Mouse (Mus musculus) thymus, adult 2 months (tissue): ENCODE data around the gene Plekho2. TPM values are rescaled to one million over a fixed set of nuclear protein-coding genes. Genes with fewer than 3 reads are reported as not detected.

Source experiments
- DNase-seq: peaks from one replicate; pipeline ENCODE4 v3.0.0; 2021
- H3K27ac ChIP-seq: fragments of 200-500 bp; 2 replicates; pipeline ENCODE4 v1.5.1; 2012; ENCODE audit warnings: low read length, control low read depth; ENCODE audit not compliant: control insufficient read depth, insufficient read depth
- H3K27me3 ChIP-seq: fragments of 200-500 bp; 2 replicates; pipeline ENCODE4 v1.6.1; 2012; ENCODE audit warnings: mild to moderate bottlenecking, low read length, moderate library complexity, mixed read lengths; ENCODE audit not compliant: control insufficient read depth, insufficient read depth
- H3K36me3 ChIP-seq: fragments of 200-500 bp; 2 replicates; pipeline ENCODE4 v1.6.1; 2012; ENCODE audit warnings: mild to moderate bottlenecking, low read length, moderate library complexity; ENCODE audit not compliant: control insufficient read depth, insufficient read depth
- H3K4me1 ChIP-seq: fragments of 200-500 bp; replicated peaks from 2 replicates; pipeline ENCODE4 v1.6.1; 2012; ENCODE audit warnings: low read length; ENCODE audit not compliant: control insufficient read depth, insufficient read depth
- H3K4me3 ChIP-seq: fragments of 200-500 bp; 2 replicates; pipeline ENCODE4 v1.5.1; 2012; ENCODE audit warnings: mild to moderate bottlenecking, low read length, control low read depth, moderate library complexity; ENCODE audit not compliant: control insufficient read depth, insufficient read depth
- CTCF ChIP-seq: fragments of 200-500 bp; IDR thresholded peaks from 2 replicates; pipeline ENCODE4 v1.5.1; 2012; ENCODE audit warnings: mild to moderate bottlenecking, control low read depth, low read length, moderate library complexity, borderline replicate concordance; ENCODE audit not compliant: control insufficient read depth, poor library complexity, insufficient read depth; ENCODE audit errors: extremely low read depth
- POLR2A ChIP-seq: fragments of 200-500 bp; IDR thresholded peaks from 2 replicates; pipeline ENCODE4 v1.6.1; 2012; ENCODE audit warnings: mild to moderate bottlenecking, low read length, control low read depth, moderate library complexity; ENCODE audit not compliant: control insufficient read depth, poor library complexity, insufficient read depth; ENCODE audit errors: extremely low read depth
- WGBS: fragments of 180-500 bp; shearing (Covaris S2); methylation state at CpG from one replicate; pipeline ENCODE4 v1.1.7; 2018; 5-methylcytosine and 5-hydroxymethylcytosine counted together
- polyA plus RNA-seq: library from polyadenylated mRNA; depleted of rRNA; stranded (reverse); fragments of >200 nt; gene quantifications from 2 replicates; pipeline ENCODE4 v1.2.3, GENCODE M21; 2012; rRNA removed

Gene Plekho2
- polyA plus RNA-seq, 1 experiment = 38.8 TPM

DNA sequence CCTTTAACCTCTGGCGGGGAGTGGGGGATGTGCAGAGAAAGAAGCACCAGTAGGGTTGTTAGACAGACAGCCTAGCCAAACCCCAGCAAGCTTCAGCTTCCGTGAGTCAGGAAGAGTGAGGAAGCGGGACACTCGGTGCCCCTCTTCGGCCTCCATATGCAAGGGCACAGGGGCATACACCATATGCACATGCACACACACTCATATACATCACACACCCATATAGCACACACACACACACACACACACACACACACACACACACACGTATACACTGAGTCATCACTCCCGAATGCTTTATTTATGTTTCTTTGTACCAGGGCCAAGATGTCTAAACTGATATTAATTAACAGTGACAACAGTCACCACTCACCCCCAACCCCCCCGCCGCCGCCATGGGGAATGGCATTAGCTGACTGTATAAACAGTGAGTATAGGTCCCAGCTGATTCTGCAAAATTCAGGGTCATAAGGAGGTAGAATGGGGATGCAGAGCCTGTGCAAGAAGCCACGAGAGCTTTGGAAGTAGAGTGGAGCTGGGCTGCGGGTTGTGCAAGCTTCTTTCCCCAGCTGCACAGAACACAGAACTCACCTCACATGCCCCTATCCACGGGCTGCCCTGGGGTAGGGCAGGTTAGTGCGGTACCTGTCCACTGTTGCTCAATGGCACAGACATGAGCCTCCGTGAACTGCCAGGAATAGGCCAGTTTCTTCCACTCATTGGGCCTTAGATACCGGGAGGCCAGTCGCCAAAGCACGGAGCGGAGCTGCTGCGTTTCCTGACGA lies 76.9 kb downstream of the Plekho2 start:
- H3K36me3 ChIP-seq = no peaks in the 10 kb centered on the region
- WGBS = 91% methylated on average over 21 of the region's 21 CpGs
- DNase-seq = no peak

More for the DNA sequence above, 76.9 kb downstream of the Plekho2 start:
- H3K27me3 ChIP-seq = no peaks in the 10 kb centered on the region
- no peak overlapping the region for H3K4me3 ChIP-seq
- H3K27ac ChIP-seq = no peak overlapping the region
- H3K4me1 ChIP-seq = no peaks in the 10 kb centered on the region
- TF ChIP-seq CTCF (no peak), POLR2A (no peak)

Other genes starting within 250 kb of the Plekho2 start
- gene Pdcd7, start 233.9 kb downstream of the Plekho2 start, polyA plus RNA-seq = 23.3 and 29.2 TPM in 2 replicates
- gene Ubap1l, start 219.0 kb downstream of the Plekho2 start, polyA plus RNA-seq = 0.42 and 0.66 TPM in 2 replicates
- 0.41 and 0.43 TPM in 2 replicates for gene Kbtbd13, start 188.4 kb downstream of the Plekho2 start, polyA plus RNA-seq
- 7.8 TPM in 2 replicates for gene Rasl12, start 181.5 kb downstream of the Plekho2 start, polyA plus RNA-seq
- 0.22 TPM in 1 of 2 replicates, not detected in the other for gene Slc51b, start 157.1 kb downstream of the Plekho2 start, polyA plus RNA-seq
- gene Mtfmt, start 144.3 kb downstream of the Plekho2 start, polyA plus RNA-seq = 16.2 and 18.4 TPM in 2 replicates
- gene Spg21, start 119.1 kb downstream of the Plekho2 start, polyA plus RNA-seq = 27.3 and 28.5 TPM in 2 replicates
- 0.15 TPM in 1 of 2 replicates, not detected in the other for gene Ankdd1a, start 59.8 kb downstream of the Plekho2 start, polyA plus RNA-seq
- gene Pif1, start 7.1 kb upstream of the Plekho2 start, polyA plus RNA-seq = 37.5 and 55.4 TPM in 2 replicates
- gene Rbpms2, start 49.6 kb upstream of the Plekho2 start, polyA plus RNA-seq = 10.5 and 11.5 TPM in 2 replicates
- 58.6 and 68.1 TPM in 2 replicates for gene Oaz2, start 88.0 kb upstream of the Plekho2 start, polyA plus RNA-seq
- 8.0 and 10.8 TPM in 2 replicates for gene Zfp609, start 247.5 kb upstream of the Plekho2 start, polyA plus RNA-seq